Mouse (Mus musculus) lung, postnatal 14 days (tissue): Measurements from ENCODE around the gene Cables2.

Experiments
- DNase-seq: peaks from one replicate; pipeline ENCODE4 v3.0.0; 2021

The Cables2 gene

GRCm38 (mm10) chr2:180225044-180225761 is 48.1 kb downstream of the Cables2 start:
- DNase-seq, result peak; percentile 52

DNA sequence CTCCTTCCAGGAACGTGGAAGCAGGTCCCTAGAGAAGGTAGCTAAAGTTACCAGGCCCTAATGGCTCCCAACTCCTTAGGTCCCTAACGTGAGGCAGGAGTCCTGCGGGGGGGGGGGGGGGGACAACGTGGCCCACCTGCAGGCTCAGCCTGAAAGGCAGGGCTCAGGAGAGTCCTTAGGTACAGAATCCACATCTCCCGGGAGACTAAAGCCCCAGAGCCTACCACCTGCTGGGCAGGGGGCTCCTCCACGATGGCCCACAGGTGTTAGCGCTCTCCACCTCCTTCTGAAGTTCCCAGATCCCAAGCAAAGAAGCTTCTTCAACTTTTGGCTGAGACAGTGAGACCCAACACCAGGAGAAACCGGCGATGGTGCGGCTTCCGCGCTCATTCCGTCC is 48.7 kb downstream of the Cables2 start:
- DNase-seq, result no peak

- peak; percentile 61 for DNase-seq
These were observed 51.0 kb downstream of the Cables2 start for GRCm38 (mm10) chr2:180222250-180222649.

GRCm38 (mm10) chr2:180221051-180221450 is 52.2 kb downstream of the Cables2 start:
- no peak for DNase-seq

DNA sequence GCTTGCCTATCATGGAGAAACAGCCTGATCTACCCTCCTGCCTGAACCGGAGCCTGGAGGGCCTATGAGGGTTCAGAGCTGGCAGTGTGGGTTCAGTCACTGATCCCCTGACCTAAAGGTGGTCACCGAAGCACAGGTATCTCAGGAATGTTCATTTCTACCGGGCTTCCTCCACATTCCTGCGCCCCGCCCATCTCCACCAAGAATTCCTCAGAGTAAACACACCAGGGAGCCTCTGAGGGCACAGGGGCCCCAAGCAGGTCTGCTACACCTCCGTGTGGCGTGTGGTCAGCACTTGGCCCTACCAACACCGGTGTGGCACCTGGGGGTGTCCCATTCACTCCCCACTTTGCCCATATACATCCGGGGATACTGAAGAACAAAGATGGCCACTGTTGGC is 53.1 kb downstream of the Cables2 start:
- DNase-seq, result no peak

DNA sequence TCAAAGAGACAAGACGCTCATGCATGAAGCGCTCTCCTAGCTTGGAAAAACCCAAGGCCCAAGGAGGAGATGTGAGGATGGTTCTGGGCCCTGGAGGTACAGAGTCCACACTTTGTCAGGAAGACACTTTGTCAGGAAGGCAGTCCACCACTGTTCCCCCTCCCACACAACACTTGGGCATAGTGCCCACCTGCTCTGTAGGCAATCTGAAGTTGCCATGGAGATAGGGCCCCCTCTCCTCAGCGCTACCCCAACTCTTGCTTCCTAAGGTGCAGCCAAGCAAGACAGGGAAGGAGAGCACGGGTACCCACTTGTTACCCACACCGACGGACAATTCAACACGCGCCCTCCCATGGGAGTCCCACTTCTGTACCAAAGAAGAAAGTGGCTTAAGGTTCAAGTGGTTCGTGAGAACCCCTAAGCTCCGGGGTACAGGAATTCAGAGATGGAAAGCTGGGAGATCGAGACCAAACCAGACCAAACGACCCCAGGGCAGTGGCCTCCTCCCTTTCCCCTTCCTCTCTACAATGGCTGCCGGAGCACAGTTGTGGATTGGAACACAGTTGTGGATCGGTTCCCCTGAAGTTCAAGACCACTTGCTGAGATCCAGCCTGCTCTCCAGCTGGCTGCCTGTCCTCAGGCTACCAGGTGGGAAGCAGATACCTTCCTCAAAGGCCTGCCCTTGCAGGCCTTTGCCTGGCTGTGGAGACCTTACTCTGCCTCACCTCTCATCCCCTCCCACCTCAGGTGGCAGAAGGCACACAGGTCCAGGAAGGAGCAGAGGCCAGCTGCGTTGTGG is 54.0 kb downstream of the Cables2 start:
- no peak for DNase-seq

- peak; percentile 70 for DNase-seq
These were observed 54.6 kb downstream of the Cables2 start for GRCm38 (mm10) chr2:180218677-180219076.

DNA sequence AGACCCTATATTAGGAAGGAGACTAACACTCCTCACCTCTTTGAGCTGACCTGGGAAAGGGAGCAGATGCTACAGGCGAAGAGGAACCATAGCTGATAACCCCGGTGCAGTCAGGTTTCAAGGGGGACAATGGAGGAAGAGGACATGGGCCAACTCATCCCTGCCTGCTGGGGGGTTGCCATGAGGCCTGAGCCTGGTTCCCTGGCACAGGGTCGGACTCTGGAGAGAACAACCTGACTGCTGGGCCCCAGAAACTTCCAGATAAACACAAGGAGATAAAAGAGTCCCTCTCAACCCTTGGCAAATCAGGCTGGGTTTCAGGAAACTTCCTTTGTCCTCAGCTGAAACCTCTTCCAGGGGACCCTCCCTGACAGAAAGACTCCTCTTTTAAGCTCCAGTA is 55.1 kb downstream of the Cables2 start:
- no peak for DNase-seq

DNA sequence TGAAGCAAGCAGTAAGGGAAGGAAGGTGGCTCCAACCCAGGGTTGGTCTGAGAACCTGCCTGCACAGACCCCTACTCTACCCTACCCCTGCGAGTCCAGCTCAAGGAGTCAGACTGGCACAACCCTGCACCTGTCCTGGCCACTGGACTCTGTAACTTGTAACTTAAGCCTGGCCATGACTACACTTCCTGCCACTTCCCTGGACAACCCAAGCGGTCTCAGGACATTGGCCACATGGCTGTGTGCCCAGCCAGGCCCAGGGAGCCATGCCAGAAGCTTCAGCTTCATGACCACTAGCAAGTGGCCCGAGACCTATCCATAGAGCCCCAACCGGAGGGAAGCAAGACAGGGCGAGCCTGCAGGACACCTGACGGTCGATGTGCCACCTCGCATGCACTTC is 55.7 kb downstream of the Cables2 start:
- peak; percentile 81 for DNase-seq

DNA sequence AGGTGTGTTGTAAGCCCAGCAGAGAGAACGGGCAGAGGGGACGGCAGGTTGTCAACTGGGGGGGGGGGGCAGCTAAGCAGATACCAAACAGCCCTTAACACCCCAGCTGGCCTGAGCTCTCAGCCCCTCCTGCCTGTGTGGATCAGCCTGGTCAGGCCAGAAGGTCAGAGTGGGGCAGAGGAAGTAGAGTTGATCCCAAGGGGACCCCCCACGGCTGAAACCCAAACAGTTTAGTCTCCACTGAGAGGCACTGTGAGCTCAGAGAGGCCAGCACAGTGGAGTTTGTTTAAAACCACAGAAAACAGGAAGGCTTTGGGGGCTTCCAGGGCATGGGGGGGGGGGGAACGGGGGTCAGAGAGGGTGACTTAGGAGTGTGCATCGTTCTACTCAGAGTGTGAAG is 56.4 kb downstream of the Cables2 start:
- no peak for DNase-seq

DNA sequence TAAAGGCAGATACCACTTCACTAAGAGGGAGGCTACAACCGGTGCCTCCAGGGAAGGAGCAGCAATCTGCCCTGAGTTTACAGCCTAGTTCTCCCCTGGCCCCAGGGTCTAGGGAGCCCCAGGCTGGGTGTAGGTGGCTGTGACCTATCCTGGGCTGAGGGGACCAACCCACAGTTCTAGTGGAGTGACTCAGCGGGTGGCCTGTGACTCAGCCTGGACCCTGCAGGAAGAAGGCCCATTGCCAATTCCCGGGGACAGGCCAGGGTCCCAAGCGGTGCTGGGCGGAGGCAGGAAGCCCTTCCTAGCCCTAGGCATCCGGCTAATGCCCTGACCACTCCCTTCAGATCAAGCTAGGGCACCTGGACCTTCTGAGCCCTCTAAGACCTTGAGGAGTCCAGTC is 57.3 kb downstream of the Cables2 start:
- DNase-seq, result peak; percentile 63

DNA sequence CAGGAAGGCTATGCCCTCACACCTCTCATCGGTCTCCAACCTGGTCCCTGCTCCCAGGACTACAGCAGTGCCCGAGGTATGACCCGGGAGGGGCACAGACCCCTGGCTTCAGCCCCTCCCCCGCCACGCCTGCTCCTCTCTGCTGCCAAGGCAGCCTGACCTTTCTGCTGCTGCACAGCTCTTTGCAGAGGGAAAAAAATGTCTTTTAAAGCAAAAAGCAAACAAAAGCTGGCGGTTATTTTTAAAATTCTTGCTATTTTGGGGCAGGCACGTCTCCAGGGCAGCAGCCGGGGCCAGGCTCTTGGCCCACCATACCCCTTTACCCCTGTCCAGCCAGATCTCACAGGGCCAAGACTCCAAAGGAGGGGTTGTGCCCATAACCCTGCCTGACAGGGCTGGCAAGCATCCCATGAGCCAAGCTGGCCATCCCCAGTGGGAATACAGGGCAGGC is 58.3 kb downstream of the Cables2 start:
- DNase-seq, result peak; percentile 56

DNA sequence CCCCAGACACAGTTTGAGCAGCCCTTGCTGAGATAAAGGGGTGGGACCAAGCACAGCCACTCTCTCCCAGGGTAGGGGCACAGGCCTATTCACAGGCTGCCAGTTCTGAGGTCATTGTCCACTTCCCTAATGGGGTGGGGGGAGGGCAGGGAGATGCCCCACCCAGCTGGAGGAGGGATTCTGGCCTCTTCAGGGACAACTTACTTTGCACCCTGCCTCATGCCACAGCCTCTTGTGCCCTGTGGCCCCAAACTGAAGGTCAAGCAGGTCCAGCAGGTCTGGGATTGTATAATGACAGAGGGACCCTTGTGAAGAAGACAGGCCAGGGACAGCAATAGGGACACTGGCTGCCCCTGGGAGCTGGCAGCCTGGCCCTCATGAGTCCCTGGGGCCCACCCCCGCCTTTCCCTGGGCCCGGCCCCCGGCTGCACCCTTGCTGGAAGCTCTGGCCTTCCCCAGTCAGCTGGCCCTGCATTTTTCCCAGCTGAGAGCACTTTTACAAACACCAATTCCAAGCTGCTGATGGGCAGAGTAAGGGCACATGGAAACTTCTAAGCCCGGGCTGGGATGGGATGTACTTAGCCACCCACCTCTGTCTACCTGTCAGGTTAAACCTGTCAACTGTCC is 58.8 kb downstream of the Cables2 start:
- peak; percentile 53 for DNase-seq

- no peak for DNase-seq
These were observed 61.0 kb downstream of the Cables2 start for GRCm38 (mm10) chr2:180212255-180212654.

DNA sequence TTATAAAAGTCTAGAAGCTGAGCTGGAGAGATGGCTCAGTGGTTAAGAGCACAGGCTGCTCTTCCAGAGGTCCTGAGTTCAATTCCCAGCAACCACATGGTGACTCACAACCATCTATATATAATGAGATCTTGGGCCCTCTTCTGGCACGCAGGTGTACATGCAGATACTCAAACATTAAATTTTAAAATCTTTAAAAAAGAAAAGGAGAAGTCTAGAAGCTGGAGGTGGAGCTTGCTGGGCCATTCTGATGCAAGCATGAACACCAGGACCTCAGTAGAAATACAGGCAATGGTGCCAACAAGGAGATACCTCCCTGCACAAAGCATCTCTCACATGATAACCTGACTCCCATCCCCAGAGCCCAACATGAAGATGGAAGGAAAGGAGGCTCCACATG is 64.3 kb downstream of the Cables2 start:
- no peak for DNase-seq
